Mouse (Mus musculus): ENCODE measurements around the gene Ctla4.

DNA sequence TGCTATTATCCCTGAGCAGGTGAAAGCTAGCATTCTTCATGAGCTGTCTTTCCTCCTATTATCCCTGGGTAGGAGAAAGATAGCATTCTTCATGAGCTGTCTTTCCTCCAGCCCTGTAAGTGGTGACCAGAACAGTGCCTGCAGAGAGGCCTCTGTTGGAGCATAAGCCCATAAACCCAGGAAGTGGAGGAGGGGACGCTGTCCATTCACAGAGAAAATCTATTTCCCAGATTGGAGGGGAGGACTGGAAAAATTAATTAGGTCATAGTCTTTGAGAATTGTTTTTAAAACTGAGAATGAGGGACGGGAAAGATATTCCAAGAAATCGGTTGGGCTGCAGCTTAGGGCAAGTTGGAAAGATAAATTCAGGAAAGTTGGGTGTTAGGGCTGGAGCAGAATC lies 24.3 kb upstream of the Ctla4 start:
- TF ChIP-seq CTCF (IDR thresholded peaks at IDR 0.05; ENCODE audit: insufficient read depth, low read depth, low read length), result no peak
- no peak for TF ChIP-seq POLR2A (IDR thresholded peaks at IDR 0.05; ENCODE audit: insufficient read depth, low read depth, low read length)
